Mouse (Mus musculus): Measurements from ENCODE around the gene Rnf224. TPM values are rescaled to one million over a fixed set of nuclear protein-coding genes. Genes with fewer than 3 reads are reported as not detected.

Rnf224 gene
- total and polyA plus RNA-seq, 3 experiments, result 0.10 TPM; not detected in 2

GRCm38 (mm10) chr2:25194006-25194405 lies 42.6 kb downstream of the Rnf224 start:
- H3K9ac ChIP-seq (ENCODE audit: control insufficient read depth, low read depth, low read length, poor library complexity, severe bottlenecking), result peak overlapping the region; percentile 87
- DNase-seq (ENCODE audit: low read depth, low spot score), result peak; percentile 64
- H3K27ac ChIP-seq (ENCODE audit: control insufficient read depth, low read depth, low read length), result peak overlapping the region; percentile 96
- H3K9me3 ChIP-seq (replicated peaks; ENCODE audit: insufficient read depth, low read length), result no peaks in the 10 kb centered on the region
- peaks cover 0 to 17% of the 10 kb centered on the region in 2 experiments; a peak in 2 of 4 replicates for H3K36me3 ChIP-seq (ENCODE audit: control insufficient read depth in 1 of 2, insufficient read depth in 2 of 2, low read length in 2 of 2)
- H3K4me1 ChIP-seq (ENCODE audit: control insufficient read depth in 1 of 2, insufficient read depth in 2 of 2, low read length in 2 of 2), result peaks cover 6 to 32% of the 10 kb centered on the region in 2 experiments
- H3K4me3 ChIP-seq (ENCODE audit: control insufficient read depth in 1 of 2, insufficient read depth in 1 of 2, low read depth in 2 of 2, low read length in 2 of 2), result peak overlapping the region; percentile 57 to 72
- no peaks in the 10 kb centered on the region for H3K27me3 ChIP-seq (ENCODE audit: control insufficient read depth in 1 of 2, insufficient read depth in 2 of 2, low read length in 2 of 2)
- peaks cover 21% of the 10 kb centered on the region for H3K79me2 ChIP-seq (ENCODE audit: control insufficient read depth, insufficient read depth, low read length, poor library complexity)
- TF ChIP-seq CHD2 (IDR thresholded peaks at IDR 0.05; ENCODE audit: low read length), result no peak
- no peak for TF ChIP-seq ETS1 (IDR thresholded peaks at IDR 0.05; ENCODE audit: low read depth, low read length)
- 0 out of 2 replicates have a peak, but pooled peaks have one; percentile 5 for TF ChIP-seq CHD1 (IDR thresholded peaks at IDR 0.05; ENCODE audit: low read depth, low read length)

- Histone ChIP-seq H3K27ac (ENCODE audit: control insufficient read depth, low read depth, low read length) (peak overlapping the region; percentile 96), H3K27me3 (ENCODE audit: control insufficient read depth in 1 of 2, insufficient read depth in 2 of 2, low read length in 2 of 2) (no peaks in the 10 kb centered on the region), H3K36me3 (ENCODE audit: control insufficient read depth in 1 of 2, insufficient read depth in 2 of 2, low read length in 2 of 2) (peaks cover 0 to 17% of the 10 kb centered on the region in 2 experiments; a peak in 2 of 4 replicates), H3K9ac (ENCODE audit: control insufficient read depth, low read depth, low read length, poor library complexity, severe bottlenecking) (peak overlapping the region; percentile 87), H3K4me3 (ENCODE audit: control insufficient read depth in 1 of 2, insufficient read depth in 1 of 2, low read depth in 2 of 2, low read length in 2 of 2) (peak overlapping the region; percentile 57 to 72), H3K9me3 (replicated peaks; ENCODE audit: insufficient read depth, low read length) (no peaks in the 10 kb centered on the region), H3K4me1 (ENCODE audit: control insufficient read depth in 1 of 2, insufficient read depth in 2 of 2, low read length in 2 of 2) (peaks cover 6 to 32% of the 10 kb centered on the region in 2 experiments), H3K79me2 (ENCODE audit: control insufficient read depth, insufficient read depth, low read length, poor library complexity) (peaks cover 21% of the 10 kb centered on the region)
- DNase-seq (ENCODE audit: low read depth, low spot score), result peak; percentile 96
- TF ChIP-seq CTCF (IDR thresholded peaks at IDR 0.05 in 2 of 3, conservative IDR thresholded peaks at IDR 0.05 in 1 of 3; ENCODE audit: control insufficient read depth in 1 of 3, insufficient read depth in 1 of 3, low read depth in 2 of 3, low read length in 3 of 3, poor library complexity in 1 of 3, severe bottlenecking in 1 of 3) (peak; percentile 93 to 99 (median 95)), ZKSCAN1 (IDR thresholded peaks at IDR 0.05; ENCODE audit: low read depth, low read length) (no peak), MYC (IDR thresholded peaks at IDR 0.05; ENCODE audit: low read depth, low read length) (peak; percentile 84), POLR2A (IDR thresholded peaks at IDR 0.05; ENCODE audit: control insufficient read depth in 1 of 2, insufficient read depth in 1 of 2, low read depth in 1 of 2, low read length in 2 of 2, poor library complexity in 1 of 2) (peak; percentile 4 to 23; a peak in 2 of 4 replicates), EP300 (IDR thresholded peaks at IDR 0.05; ENCODE audit: low read depth in 1 of 2, low read length in 2 of 2) (peak; percentile 56 to 79), SIN3A (IDR thresholded peaks at IDR 0.05; ENCODE audit: low read length) (peak; percentile 95), KAT2A (conservative IDR thresholded peaks at IDR 0.05; ENCODE audit: low read depth, low read length) (no peak), E2F4 (IDR thresholded peaks at IDR 0.05; ENCODE audit: borderline replicate concordance, low read depth, low read length) (no peak), JUND (IDR thresholded peaks at IDR 0.05; ENCODE audit: low read depth, low read length) (0 out of 2 replicates have a peak, but pooled peaks have one; percentile 33), BHLHE40 (IDR thresholded peaks at IDR 0.05; ENCODE audit: borderline replicate concordance, low read depth, low read length) (no peak; the same call in 1 of the 2 replicates), RAD21 (IDR thresholded peaks at IDR 0.05; ENCODE audit: low read depth, low read length) (peak; percentile 94), MAX (IDR thresholded peaks at IDR 0.05; ENCODE audit: low read length) (peak; percentile 74; the same call in 1 of the 2 replicates), POLR2AphosphoS2 (IDR thresholded peaks at IDR 0.05; ENCODE audit: low read length) (peak; percentile 60; the same call in 1 of the 2 replicates), ETS1 (IDR thresholded peaks at IDR 0.05; ENCODE audit: low read depth, low read length) (0 out of 2 replicates have a peak, but pooled peaks have one; percentile 24), ZC3H11A (IDR thresholded peaks at IDR 0.05; ENCODE audit: low read depth, low read length) (peak; percentile 69), ZMIZ1 (IDR thresholded peaks at IDR 0.05; ENCODE audit: low read depth, low read length) (0 out of 2 replicates have a peak, but pooled peaks have one; percentile 8), MAFK (IDR thresholded peaks at IDR 0.05; ENCODE audit: borderline replicate concordance, low read depth, low read length) (no peak), MXI1 (IDR thresholded peaks at IDR 0.05; ENCODE audit: low read depth, low read length) (peak; percentile 78), CHD1 (IDR thresholded peaks at IDR 0.05; ENCODE audit: low read depth, low read length) (no peak), ELF1 (IDR thresholded peaks at IDR 0.05; ENCODE audit: low read depth, low read length) (peak; percentile 58; the same call in 1 of the 2 replicates), HCFC1 (IDR thresholded peaks at IDR 0.05; ENCODE audit: low read depth, low read length) (peak; percentile 57), UBTF (IDR thresholded peaks at IDR 0.05; ENCODE audit: borderline replicate concordance, insufficient read depth, low read depth, low read length) (no peak), GATA1 (IDR thresholded peaks at IDR 0.05; ENCODE audit: low read depth, low read length) (peak; percentile 59), TBP (IDR thresholded peaks at IDR 0.05; ENCODE audit: low read depth, low read length) (peak; percentile 45; the same call in 1 of the 2 replicates), SMC3 (IDR thresholded peaks at IDR 0.05; ENCODE audit: low read depth, low read length) (peak; percentile 87), RCOR1 (IDR thresholded peaks at IDR 0.05; ENCODE audit: low read depth, low read length) (peak; percentile 67; the same call in 1 of the 2 replicates)
These were observed 43.2 kb downstream of the Rnf224 start for GRCm38 (mm10) chr2:25193330-25193770.
